Mouse (Mus musculus) common myeloid progenitor, adult 5-6 weeks (primary cell): ENCODE results near the gene Lancl3. TPM values are rescaled to one million over a fixed set of nuclear protein-coding genes. Genes with fewer than 3 reads are reported as not detected.

Experiments
- ATAC-seq: replicated peaks from 2 replicates; pipeline ENCODE4 v1.8.0; 2016; ENCODE audit warnings: low read depth, mild to moderate bottlenecking, moderate TSS enrichment, inconsistent platforms; ENCODE audit not compliant: poor library complexity, severe bottlenecking
- total RNA-seq: library from RNA; stranded (forward); fragments of 200-1000, 187-1606 nt; gene quantifications from 2 replicates; pipeline ENCODE4 v1.2.3, GENCODE M21; 2017

Lancl3 gene
- total RNA-seq = 0.14 TPM in 1 of 2 replicates, not detected in the other

DNA sequence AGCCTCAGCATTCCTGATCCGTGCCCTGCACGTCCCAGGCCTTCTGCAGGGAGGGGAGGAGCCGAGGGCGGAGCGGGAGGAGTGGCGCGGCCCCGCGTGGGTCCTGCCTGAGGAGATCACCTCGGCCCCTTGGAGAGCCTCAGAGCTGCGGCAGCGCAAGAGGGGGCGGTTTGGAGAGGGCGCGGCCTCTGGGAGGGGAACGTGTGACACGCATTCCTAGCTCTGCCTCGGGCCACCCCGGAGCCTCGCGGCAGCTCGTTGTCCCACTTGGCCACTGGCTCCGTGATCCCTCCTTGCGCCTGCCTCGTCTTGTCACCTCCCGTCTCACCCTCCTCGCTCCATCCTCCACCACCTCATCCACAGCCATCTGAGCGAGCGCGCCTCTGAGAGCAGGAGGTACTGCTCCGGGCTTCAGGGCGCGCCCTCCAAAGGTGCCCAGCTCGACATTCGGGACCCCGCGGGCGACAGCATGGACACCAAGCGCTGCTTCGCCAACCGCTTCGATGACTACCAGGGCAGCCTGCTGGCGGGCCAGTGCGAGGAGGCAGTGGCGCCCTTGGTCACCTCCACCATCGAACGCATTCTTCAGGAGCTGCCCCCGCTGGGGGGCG lies at the start of gene Lancl3:
Gene Lancl3, plus strand, starts transcription at position 142 of the 611 bp plus-strand sequence.
- ATAC-seq = peak; percentile 90

DNA sequence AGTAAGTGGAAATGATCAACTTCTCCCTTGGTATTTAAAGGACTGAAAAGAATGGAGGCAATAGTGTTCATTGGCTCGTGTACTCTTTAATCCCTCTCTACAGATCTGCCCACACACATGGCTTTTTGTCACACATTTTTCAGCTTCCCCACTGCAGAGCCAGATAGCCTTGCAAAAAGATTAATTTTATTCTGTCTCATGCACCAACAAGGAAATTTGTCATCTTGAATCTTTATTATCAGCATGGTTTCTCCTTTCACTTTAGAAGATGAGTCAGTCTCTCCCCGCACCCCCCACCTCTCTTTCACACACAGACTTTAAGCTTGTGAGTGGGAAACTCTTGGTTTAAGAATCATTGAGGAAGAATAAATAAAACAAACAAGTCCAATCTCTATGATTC lies 20.7 kb upstream of the Lancl3 start:
- ATAC-seq = no peak

DNA sequence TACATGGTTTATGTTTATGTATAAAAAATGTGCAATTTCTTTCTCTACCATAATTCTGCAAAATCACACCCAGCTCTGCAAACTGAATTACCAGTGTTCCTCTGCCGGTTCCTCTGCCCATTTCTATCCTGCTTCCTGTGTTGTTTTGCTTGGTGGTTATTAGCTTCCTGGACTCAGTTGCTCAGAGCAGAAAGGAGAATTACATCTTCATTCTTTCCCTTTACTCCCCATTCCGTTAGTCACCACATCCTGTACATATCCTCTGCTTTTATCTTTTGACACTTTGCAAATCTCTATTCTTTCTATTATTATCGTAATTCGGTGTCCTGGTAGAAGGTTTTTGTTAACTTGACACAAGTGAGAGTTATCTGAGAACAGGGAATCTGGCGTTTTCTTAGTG lies 18.1 kb upstream of the Lancl3 start:
- no peak for ATAC-seq

- ATAC-seq = peak; percentile 24
These were observed 747 bp downstream of the Lancl3 start for GRCm38 (mm10) chrX:9200380-9200917.

GRCm38 (mm10) chrX:9201954-9202353 lies 2.3 kb downstream of the Lancl3 start:
- no peak for ATAC-seq

GRCm38 (mm10) chrX:9202781-9203405 lies 3.2 kb downstream of the Lancl3 start:
- ATAC-seq = no peak

DNA sequence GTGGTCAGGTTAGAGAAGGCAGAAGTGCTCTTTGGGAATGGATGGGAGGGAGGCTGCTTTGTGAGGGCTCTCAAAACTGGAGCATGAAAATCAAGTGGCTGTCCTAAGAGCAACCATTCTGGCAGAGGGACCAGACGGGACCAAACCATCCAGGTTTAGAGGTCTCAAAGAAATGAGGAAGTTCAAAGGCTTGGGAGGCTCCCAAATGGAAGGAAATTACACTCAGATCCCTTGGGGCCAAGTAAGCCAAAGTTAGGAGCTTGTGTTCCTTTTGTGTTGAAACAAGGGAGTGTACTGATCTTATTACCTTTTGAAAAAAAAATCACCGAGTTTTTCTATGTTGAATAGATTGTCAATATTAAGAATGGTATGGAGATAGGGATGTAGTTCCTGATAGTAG lies 5.4 kb downstream of the Lancl3 start:
- ATAC-seq = no peak

- ATAC-seq = no peak
These were observed 16.5 kb downstream of the Lancl3 start for GRCm38 (mm10) chrX:9216244-9216643.

DNA sequence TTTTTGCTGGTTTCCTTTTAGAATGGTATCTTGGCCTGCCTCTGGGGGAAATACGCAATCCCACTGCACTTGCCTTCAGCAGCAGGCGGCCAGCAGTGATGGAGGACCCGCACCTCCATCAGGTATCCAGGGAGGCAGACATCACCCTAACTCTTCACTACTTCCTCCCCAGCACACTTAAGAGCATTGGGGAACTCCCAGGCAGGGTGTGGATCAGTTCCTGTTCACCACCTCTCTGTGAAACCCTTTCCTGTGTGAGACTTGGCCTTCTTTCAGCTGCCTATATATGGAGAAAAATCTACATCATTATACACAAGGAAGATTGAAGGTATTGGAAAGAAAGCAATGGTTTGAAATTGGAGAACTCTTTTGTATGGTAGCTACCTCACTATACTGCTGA lies 19.9 kb downstream of the Lancl3 start:
- ATAC-seq = no peak

- ATAC-seq = peak; percentile 66
These were observed 21.5 kb downstream of the Lancl3 start for GRCm38 (mm10) chrX:9221206-9221605.

GRCm38 (mm10) chrX:9221736-9222135 lies 22.0 kb downstream of the Lancl3 start:
- ATAC-seq = no peak

GRCm38 (mm10) chrX:9222412-9223221 lies 22.9 kb downstream of the Lancl3 start:
- ATAC-seq = no peak

- no peak for ATAC-seq
These were observed 27.4 kb downstream of the Lancl3 start for GRCm38 (mm10) chrX:9227105-9227504.

DNA sequence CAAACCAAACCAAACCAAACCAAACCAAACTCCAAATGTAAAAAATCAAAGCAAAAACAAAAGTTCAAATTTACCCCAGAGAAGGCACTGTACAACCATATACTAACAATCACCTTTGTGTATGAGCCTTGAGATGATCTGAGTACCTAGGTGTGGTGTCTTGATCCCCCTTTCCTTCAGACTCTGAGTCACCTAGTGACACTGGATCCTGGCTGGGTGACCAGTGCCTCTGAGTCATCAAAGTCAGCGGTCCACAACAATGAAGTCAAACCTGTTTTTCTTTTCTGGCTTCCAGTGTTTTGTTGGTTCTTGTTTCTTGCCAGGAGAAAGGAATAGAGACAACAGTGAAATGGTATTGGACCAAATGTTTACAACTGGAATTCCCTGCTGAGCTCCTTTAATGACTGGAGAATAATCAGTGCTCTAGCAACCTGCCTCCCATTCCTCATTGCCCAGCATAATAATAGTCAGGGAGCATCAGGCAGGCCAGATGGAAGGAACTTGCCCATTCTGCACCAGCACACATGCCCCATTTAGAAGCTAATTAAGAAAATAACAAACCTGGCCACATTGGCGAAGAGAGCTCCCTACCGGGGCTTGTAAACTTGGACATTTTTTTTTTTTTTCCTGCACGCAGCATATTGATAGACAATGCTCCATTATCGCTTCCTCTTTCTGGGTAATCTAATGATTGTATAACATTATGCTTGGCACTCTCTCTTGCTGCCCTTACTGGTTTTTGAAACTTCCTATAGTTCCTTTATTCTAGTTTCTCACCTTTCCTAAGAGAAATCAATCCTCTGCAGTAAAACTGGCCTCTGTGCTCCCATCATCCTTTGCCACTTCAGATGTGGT lies 41.3 kb downstream of the Lancl3 start:
- ATAC-seq = no peak

DNA sequence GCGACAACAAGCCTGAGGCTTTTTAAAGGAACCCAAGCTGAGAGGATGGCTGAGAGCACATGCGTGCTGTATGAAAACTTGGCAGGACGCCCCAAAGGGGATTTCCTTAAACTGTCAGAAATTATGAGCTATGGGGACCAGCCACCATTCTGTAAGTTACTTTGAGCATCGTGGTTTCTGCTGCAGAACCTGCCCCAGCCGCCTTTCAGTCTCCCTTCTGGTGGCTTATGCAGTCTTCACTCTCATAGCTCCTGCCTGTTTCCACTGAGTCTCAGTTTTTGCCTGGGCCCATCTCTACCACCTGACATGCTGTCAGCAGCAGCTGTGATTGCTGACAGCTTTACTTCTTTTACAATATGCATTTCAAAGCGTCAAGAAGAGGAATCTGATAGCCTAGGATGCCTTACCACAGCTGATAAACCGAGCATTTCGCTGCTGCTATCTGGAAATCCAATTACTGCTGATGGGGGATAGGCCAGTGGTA lies 43.7 kb downstream of the Lancl3 start:
- ATAC-seq = peak; percentile 39

DNA sequence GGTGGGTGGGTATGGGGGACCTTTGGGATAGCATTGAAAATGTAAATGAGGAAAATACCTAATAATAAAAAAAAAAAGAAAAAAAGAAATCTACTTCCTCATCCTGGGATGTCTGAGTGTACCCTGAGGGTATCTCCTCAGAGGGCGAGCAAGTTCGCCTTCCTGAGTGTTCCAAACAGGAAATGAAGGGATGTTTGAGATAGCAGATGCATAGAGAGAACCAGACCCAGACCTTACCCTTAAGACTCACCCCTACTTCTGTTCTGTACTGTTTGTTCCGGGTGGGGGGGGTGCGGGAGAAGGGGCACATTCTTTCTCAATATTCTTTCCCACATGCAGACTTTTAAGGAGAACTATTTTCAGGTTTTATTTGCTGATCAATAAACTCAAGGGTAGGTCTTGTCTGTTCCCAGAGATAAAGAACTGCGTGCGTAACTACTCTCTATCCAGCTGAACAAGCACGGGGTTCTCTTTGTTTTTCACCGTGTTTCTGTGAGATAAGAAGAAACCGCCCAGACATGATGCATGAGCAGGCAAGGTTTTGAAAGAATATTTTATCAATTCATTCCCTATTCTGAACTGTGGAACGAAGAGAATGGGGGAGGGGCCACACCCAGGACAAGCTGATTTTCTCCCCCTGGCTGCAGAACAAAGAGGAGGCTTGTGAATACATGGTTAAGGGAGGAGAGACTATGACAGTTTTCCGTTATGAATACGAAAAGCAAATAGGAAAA lies 45.1 kb downstream of the Lancl3 start:
- peak; percentile 80 for ATAC-seq

DNA sequence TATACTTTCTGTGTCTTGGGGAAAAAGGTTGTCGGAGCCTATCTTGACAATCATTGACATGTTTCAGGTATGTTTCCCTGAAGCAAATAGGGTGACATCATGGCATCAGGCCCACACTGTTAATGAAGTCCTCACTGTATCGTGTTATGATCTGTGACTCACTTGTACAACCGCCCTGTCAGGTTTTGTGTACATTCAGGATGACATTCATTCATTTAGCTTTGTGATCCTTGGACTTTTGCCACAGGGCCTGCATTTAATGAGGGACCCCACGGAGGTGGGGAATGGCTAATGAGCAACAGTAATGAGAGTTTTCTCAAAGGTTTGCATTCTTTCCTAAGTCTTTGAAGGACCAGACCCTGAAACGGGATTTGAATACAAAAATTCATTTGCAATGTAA lies 49.2 kb downstream of the Lancl3 start:
- ATAC-seq = no peak

GRCm38 (mm10) chrX:9253990-9254389 lies 54.3 kb downstream of the Lancl3 start:
- ATAC-seq = peak; percentile 56

DNA sequence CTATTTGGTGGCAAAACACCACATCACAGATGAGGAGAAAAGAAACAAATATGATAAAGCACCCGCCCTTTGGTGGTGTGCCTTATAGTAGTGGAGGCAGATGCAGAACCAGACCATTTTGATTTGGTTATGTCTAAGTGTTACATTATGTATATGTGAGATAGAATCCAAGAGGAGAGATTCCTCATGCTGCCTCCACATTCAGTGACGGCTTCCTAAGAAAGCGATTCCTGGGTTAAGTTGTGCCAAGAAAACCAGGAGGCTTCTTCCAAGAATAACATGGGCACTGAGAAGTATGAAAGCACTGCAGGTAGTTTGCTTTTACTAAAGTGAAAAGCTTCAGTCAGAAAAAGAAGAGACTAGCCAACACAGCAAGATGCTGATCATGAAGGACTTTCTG lies 55.2 kb downstream of the Lancl3 start:
- ATAC-seq = no peak
